Mouse (Mus musculus) layer of hippocampus, postnatal 25 days (tissue): ENCODE results near the gene Megf11. TPM values are rescaled to one million over a fixed set of nuclear protein-coding genes. Genes with fewer than 3 reads are reported as not detected.
A peak's percentile ranks its signal among the peaks of the same experiment; 100 is the strongest.
"Not testable (repeated sequence)": the region's sequence is repeated elsewhere in the genome, so short reads cannot be mapped to it uniquely, and the experiment has no call there.

Source experiments
- DNase-seq, 2 experiments: peaks; one replicate each; pipeline ENCODE4 v3.0.0; 2022; ENCODE audit warnings: mixed read lengths in 2 of 2, low spot score in 1 of 2; ENCODE audit errors: extremely low spot score in 1 of 2
- total RNA-seq, 2 experiments: library from RNA; stranded (reverse); gene quantifications; 2 replicates each; pipeline ENCODE4 v1.2.3; 2021

Gene Megf11
- total RNA-seq, 2 experiments from 2014 or later = 14.0 to 15.6 TPM

DNA sequence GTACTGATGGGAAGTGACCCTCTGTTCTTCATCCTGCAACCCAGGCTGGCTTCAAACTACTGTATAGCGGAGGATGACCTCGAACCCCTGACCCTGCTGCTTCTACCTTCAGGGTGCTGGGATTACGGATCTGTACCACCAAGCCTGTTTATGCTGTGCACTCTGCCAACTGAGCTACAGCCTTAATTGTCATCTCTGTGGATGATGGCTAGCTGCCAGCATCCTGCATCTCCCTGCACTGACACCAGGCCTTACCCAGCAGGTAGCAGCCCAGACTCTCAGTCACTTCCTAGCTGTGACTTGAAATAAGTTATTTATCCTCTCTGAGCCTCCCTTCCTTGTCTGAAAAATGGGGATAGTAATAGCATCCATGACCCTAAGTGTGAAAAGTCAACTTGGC lies 247.7 kb downstream of the Megf11 start:
- no peak for DNase-seq

DNA sequence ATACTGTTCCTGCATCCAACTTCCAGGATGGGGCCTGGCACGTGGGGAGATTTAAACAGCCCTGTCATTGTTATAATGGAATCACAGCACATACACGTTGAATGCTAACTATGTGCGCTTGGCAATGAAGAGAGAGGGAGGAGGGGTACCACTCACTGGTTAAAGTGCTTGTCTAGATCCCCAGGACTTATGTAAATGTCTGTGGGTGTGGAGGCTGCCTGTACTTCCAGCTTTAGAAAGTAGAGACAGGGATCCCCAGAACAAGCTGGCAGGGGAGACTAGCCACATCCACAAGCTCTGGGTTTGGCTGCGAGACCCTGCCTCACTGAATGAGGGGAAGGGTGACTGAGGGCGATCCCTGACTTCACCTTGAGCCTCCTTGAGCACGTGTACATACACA lies 250.7 kb downstream of the Megf11 start:
- DNase-seq = no peak

DNA sequence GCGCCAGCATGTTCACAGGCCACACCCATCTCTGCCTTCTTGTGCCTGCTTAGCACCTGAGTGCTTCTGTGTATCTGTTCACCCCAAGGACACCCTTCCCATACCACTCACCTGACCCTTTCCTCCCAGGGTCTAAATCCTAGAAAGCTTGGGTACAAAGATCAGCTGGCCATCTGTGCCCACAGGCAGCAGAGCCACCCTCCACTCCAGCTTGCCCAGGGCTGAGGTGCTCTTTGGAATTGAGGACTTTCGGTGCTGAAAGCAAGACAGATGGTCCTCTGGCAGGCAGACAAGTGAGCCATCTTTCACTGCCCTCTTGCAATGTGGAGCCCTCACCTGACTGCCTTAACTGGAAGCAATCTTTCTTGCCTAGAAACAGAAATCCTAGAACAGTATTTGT lies 251.5 kb downstream of the Megf11 start:
- no peak for DNase-seq

DNA sequence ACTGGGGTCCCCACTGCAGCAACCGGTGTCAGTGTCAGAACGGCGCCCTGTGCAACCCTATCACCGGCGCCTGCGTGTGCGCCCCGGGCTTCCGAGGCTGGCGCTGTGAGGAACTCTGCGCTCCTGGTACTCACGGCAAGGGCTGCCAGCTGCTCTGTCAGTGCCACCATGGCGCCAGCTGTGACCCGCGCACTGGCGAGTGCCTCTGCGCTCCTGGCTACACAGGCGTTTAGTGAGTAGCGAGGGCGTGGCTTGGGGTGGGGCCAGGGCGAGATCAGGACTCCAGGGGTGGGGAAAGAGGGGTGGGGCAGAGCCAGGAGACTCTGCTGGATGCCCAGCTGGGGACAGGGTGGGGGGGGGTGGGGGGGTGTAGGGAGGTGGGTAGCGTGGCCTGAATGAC lies 252.8 kb downstream of the Megf11 start:
- no peak for DNase-seq

DNA sequence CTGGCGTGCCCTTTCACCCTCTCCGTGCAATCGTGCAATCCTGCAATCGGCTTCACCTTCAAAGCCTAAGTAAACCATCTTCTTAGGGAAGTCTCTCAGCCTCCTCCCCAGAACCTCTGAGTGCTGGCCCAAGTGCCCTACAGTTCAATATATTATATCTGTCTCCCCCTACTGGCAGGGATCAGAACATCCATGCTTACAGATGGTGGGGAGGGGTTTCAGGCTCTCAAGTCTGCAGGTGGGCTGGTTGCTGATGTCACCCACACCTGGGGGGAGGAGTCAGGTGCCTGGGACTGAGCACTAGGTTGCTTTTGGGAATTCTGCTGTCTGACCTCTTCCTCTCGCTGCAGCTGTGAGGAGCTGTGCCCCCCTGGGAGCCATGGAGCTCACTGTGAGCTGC lies 254.2 kb downstream of the Megf11 start:
- DNase-seq = peak; percentile 46 to 56

DNA sequence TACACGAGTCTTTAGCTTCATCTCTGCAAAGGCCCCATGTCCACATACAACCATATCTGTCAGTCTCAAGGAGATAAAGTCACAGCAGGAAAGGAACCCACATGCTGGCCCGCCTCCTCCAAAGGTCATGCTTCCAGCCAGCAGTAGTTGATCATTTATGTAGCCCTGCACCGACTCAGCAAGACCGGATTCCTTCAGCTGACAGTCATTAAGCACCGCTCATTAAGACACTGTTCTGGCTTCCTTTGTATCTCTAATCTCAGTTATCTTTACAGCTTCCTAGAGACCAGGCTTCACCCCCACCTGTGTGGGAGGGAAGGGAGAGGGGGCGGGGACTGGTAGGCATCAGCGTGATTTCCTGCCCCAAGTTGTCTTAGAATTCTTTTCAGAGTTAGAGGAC lies 258.7 kb downstream of the Megf11 start:
- no peak for DNase-seq

DNA sequence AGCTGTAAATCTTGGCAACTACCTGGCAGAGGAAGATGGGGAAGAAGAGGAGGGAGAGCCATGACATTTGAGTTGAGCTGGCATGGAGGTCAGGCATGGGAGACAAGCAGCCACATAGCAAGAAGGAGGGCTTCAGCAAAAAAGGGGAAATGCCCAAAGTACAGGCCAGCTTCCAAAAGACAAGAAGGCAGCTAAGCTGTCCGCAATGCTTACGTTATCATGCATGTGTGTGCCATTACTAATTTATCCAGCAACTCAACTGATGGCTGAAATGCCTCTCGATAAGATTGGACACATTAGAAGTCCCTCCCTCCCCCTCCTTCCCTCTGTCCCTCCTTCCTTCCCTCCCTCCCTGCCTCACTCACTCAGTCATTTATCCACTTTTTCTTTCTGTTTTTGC lies 260.0 kb downstream of the Megf11 start:
- no peak for DNase-seq

DNA sequence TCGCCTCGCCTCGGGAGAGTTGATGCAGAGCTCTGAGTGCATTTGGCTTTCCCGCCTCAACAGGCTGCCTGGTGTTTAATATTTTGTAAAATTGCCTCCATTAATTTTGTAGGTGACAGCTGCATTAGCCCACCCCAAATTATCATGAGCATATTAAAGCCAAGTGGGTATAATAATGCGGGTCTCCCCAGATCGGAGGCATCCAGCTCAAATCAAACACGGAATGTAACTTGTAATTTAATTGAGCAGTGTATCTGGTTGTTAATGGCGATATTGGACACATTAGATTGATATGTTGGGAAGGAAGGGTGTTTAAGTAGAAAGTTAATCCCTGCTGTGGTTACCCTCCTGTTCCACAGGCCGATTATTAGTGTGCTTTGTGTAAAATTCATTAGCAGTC lies 264.0 kb downstream of the Megf11 start:
- DNase-seq = no peak

DNA sequence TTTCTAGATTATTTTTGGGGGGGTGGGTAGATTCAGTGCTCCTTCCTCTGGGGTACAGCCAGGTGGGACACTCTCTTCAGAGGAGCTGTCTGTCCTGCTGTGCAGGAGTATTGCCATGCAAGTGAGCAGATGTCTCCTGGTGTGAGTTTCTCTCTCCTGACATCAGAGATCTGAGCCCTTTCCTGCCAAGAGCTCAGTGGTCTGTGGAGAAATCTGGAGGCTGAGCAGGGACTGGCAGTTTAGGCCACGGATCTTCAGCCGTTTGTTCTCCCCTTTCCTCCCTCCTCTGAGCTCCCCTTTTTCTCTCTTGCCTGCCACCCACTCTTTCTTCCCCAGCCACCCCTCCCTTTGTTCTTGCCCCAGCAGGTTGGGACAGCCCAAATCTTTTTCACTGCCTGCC lies 264.5 kb downstream of the Megf11 start:
- no peak for DNase-seq

DNA sequence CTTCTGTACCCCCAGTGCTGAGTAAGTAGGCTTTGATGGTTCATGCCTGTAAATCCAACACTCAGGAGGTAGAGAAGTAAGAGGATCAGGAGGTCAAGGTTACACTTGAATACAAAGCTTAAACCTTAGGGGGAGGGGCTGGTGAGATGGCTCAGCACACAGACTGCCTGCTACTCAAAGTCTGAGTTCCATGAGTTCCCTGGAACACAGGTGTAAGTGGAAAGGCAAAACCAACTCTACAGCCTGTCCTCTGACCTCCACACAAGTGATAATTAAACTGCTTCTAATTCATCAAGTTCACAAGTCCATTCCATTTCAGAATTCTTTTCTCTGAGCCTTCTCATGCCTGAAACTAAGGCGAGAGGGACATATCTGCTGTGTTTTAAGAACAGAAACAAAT lies 265.8 kb downstream of the Megf11 start:
- DNase-seq = no peak

DNA sequence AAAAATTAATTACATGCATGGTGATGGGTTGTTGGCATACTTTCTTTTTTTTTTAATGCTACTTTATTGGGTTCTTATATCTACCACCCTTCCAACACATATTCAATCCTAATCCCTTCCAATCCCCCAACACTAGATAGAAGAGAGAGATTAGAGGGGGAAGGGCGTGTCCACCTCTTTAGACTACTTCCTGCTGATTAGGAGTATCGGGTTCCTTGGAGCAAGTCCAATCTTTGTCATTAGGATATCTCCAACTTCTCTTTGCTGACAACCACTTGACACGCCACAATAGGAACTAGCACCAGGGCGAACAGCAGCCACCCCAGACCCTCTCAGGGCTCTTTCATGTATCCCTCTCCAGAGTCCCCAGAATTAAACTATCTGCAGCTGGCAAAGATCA lies 266.3 kb downstream of the Megf11 start:
- no peak for DNase-seq

DNA sequence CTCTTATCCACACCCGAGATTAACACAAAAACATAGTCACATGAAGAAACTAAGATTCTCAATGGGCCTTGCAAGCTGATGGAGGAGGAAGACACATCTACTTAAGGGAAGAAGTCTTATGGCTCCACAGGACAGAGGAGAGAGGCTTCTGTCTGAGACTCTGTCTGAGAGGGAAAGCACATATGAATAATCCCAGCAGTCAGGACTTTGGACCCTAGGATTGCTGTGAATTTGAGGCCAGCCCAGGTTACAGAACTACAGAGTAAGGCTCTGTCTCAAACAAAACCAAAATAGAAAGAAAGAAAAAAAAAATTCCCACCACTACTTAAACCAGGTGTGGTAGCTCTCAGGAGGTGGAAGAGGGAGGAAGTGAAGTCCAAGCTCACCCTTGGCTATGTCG lies 266.7 kb downstream of the Megf11 start:
- no peak for DNase-seq

DNA sequence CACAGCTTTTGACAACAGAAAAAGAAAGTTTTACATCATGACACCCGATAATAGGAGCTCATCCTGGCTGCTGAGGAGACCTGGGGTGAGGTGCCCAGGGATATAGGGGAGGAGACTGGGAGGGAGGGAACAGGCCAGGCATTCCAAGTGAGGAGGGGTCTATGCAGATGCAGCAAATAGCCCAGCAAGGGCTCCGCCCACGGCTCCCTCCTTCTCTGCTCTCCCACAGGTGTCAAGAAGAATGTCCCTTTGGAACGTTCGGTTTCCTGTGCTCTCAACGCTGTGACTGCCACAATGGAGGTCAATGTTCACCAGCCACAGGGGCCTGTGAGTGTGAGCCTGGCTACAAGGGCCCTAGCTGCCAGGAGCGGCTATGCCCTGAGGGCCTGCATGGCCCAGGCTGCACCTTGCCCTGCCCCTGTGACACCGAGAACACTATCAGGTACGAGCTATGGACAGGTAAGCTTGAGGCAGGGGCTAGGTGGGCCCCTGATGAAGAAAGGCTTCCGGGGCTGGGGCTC lies 267.5 kb downstream of the Megf11 start:
- no peak for DNase-seq

DNA sequence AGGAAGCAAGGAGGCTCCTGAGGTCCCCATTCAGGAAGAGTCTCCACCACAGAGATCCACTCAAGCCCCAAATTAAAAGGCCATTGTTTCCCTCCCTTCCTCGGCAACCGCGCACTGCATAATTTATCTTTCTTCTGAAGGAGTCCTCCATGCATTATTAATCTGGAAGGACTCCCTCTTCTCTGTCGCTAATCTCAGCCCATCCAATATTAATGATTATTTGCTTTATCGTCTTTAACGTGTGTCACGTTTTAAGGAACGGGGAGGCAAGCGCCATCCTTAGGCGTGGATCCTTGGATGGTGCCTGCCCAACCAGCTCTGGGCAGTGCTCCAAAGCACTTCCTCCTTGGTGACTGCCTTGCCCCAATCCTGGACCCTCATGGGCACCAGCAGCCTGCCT lies 269.3 kb downstream of the Megf11 start:
- no peak for DNase-seq

DNA sequence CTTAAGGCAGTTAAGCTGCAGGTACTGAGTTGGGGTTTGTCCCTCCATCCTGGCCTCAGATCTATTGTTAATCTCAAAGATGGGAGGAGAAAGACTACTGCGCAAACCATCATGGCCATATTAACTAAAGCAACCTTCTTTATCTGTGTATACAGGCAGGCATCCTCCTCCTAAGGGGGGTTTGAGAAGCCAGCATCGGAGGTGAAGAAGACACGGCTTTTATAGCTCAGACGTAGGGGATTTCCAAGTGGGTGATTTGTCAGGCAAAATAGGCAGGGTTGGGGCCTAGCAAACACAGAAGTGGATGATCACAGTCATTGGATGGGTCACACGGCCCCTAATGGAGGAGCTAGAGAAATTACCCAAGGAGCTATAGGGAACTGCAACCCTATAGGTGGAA lies 271.2 kb downstream of the Megf11 start:
- DNase-seq = no peak

DNA sequence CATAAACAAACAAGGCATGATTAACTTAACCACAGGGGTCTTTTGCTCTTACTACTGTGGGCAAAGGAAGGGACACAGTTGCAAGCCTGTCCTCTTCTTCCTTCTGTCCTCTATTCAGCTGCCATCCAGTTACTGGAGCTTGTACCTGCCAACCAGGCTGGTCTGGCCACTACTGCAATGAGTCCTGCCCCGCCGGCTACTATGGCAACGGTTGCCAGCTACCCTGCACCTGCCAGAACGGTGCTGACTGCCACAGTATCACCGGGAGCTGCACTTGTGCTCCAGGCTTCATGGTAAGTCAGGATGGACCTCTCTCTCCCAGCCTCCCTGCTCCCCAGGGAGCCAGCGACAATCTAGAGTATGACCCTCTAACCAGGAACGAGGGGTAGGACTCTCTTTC lies 274.8 kb downstream of the Megf11 start:
- DNase-seq = no peak

DNA sequence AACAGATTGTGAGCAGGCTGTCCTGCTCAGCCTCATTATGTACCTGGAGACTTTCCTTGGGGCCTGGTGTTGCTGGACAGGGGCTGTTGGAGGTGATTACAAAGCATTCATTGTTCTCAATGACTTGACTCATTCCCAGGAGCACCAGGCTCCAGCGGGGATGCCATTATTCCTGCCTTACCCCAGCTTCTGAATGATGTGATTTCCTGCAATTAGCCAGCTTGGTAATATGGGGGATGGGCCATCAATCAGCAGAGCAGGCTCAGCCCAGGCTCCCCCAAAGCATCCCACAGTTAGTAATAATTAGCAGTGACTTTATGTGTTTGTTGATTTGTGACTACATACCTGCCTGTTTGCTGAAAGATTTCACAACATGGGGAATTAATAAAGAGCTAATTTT lies 279.2 kb downstream of the Megf11 start:
- DNase-seq = no peak

DNA sequence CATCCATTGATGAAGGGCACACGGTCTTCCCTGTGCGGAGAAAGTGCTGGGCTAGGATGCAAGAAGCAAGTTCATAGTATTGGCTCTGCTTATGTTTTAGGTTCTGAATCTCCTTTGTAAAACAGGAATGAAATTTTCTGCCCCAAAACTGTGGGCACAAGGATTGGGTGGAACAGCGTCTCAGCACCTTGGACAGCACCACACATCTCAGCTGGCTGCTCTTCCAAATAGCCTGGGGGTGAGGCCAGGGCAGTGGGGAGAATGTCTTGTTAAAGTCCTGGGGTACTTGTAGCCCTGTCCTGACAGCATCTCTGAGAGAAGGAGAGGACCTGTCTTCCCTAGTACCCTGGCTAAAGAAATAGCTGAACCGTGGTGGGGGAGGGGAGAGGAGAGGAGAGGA lies 281.1 kb downstream of the Megf11 start:
- no peak for DNase-seq

DNA sequence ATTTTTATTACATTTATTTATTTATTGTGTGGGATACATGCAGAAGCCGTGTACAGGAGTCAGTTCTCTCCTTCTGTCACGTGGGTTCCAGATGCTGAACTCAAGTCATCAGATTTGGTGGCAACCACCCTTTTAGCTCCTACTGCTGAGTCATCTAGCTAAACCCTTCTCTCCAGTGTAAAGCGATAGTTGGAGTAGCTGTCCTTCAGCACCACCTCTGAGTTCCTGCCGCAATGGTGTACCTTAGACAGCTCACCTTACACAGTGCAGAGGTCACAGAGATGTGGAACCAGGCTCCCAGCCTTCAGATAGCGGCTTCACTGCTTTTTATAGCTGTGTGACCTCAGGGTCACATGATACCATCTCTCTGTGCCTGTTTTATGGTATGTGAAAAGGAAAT lies 282.1 kb downstream of the Megf11 start:
- DNase-seq = no peak

DNA sequence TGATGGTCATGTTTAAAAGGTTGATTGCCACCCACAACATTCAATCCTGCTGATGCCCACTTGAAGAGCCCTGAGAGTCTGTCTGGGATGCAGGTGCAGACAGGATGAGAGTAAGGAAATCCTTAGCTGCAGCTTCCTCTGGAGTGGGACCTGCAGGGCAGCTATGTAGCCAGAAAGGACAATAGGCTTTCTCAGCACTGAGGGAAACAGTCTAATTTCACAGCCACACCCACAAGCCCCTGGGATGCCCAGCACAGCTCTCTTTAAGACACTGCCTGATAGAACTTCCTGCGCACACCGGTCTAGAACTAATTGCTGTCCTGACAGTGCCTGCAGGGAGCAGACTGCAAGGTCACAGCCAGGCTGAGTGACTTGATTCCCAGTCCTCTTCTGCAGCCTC lies 282.6 kb downstream of the Megf11 start:
- DNase-seq = no peak

DNA sequence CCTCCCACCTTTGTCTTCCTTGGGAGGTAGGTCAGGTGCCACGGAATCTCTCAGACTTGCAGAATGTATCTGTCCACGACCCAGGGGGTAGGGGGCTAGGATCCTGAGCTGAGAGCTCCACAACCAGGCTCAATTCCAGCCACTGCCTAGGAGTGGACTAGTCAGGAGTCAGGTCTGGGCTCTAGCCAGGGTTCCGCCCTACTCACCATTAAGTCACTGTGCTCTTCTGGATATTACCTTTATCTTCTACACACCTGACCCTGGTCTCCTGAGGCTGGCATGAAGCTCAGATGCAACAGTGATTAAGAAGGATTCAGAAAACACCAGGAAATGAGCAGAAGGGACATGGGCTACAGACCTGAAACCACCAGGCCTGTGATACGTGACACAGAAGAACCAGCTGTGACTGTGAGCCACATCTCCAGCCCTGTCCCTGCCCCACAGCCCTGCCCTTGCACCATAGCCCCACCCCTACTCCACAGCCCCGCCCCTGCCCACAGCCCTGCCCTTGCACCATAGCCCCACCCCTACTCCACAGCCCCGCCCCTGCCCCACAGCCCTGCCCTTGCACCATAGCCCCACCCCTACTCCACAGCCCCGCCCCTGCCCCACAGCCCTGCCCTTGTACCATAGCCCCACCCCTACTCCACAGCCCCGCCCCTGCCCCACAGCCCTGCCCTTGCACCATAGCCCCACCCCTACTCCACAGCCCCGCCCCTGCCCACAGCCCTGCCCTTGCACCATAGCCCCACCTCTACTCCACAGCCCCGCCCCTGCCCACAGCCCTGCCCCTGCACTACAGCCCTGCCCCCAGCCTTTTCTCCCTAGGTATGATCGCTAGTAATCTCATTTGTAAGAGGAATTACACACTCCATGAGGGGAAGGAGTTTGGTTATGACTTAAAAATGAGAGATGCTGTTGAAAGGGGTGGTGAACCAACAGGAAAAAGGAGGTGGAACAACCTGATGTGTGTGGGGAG lies 286.2 kb downstream of the Megf11 start:
- not testable (repeated sequence) for DNase-seq
